Mouse (Mus musculus): ENCODE results near the gene Myo5c.
A peak's percentile ranks its signal among the peaks of the same experiment; 100 is the strongest.
"Not testable (repeated sequence)": the region's sequence is repeated elsewhere in the genome, so short reads cannot be mapped to it uniquely, and the experiment has no call there.

The Myo5c gene

DNA sequence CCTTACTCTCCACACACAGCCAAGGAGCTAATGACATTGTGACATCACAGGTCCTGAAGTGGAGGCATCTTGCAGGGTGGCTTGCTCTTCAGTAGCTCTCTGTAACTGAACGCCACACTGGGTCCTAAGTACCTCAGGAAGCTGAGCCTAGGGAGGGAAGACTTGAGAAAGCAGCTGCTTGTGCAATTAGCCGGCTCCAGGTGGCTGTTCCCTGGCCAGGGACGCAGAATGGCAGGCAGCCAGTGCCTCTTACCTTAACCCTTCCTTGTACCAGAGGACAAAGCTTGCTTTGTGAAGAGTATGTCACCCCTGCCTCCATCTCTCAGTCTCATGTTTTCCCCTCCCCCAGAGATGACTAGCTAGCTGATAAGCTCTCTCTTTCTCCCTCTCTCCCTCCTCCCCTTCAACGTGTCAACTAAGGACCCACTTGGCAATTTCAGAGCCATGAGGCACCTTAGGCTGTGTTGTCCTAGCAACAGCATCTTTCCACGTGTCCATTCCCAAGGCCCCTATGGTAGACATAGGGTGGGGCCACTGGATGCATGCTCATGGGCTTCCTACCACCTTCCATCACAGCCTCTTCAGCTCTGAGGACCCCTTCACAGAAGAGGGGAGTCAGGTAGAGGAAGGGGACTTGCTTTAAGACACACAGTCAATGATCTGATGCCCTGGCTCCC lies 12.0 kb downstream of the Myo5c start:
- no peak for DNase-seq (ENCODE audit: low read depth, low spot score)

- peak; percentile 53 for DNase-seq (ENCODE audit: low read depth, low spot score)
Observed at GRCm38 (mm10) chr9:75244527-75244926, 12.7 kb downstream of the Myo5c start.

DNA sequence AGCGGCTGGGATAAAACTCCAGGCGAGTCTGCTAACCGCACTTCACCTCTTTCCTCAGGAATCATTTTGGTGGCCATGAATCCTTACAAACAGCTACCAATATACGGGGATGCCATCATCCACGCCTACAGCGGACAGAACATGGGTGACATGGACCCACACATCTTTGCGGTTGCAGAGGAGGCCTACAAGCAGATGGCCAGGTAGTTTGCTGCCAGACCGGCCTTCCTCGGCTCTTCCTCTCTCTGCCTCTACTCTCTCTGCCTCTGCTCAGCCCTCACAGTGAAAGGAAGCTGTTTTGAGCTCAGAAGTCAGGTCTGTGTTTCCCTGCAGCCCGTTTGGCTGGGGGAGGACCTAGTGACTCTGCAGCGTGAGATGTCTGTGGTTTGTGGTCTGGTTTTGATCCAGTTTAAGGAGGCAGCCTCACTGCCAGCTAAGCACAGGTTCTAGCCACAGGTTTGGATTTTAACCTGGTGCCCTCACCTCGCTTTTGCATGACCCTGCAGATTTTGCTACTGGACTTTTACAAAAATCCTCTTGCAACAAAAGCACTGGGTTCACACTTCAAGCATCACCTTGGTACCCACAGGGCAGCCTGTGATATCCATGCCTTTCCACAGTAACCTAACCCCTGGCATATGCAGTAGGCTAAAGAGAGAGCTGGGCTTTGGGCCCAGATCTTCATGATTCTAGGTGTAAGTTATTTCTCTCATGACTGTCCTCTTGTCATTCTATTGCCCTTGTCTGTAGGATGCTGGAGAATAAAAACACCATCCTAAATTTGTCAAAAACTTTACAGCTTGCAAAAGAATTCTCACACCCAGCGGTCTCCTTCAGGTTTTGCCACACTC lies 14.5 kb downstream of the Myo5c start:
- no peak for DNase-seq (ENCODE audit: low read depth, low spot score)

- no peak for DNase-seq (ENCODE audit: low read depth, low spot score)
Observed at GRCm38 (mm10) chr9:75247870-75248269, 16.1 kb downstream of the Myo5c start.

DNA sequence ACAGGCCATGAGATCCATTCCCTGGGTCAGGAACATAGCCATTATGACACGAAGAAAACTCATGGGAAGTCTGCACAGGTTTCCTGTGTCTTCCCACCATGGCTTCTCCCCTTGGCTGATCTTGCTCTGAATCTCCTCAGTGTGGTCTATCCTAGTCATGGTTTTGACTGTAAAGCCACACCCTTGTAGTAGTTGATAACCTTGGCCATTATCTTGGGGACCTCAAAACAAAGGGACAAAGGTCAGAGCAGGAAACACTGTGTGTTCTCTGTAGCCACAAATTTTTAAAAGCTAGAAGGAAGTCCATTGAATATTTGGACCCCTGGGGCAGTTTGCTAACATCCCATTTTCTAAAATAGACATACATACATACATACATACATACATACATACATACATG lies 16.5 kb downstream of the Myo5c start:
- no peak for DNase-seq (ENCODE audit: low read depth, low spot score)

GRCm38 (mm10) chr9:75248874-75249273 lies 17.1 kb downstream of the Myo5c start:
- no peak for DNase-seq (ENCODE audit: low read depth, low spot score)

DNA sequence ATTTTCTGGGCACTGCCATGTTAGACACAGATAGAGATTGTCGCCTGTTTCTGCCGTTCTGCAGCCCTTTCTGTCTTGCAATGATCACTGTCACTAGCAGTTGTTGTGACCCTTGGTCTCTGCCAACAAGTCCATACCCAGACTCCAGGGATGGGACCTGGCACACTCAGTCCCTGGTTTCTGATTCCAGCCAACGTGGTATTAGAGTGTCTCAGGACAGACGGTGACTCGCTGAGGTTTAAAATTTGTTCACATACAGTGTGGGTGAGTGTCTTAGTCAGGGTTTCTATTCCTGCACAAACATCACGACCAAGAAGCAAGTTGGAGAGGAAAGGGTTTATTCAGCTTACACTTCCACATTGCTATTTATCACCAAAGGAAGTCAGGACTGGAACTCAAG lies 21.3 kb downstream of the Myo5c start:
- not testable (repeated sequence) for DNase-seq (ENCODE audit: low read depth, low spot score)

DNA sequence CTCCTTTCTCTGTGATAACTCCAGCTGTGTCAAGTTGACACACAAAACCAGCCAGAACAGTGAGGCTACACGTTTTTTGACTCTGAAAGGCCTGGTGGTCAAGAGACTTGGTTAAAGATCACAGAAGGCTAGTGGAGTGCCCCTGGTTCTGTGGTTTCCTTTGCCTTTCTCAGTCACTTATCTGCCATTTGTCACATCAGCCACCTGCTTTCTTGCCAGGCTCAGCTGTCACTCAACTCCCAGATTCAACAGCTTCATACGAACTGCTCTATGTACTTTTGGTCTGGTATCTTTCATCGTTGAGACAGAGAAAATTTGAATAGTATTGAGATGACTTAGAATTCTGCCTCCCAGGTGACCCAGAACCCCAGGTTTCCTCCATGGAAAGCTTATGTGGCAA lies 21.9 kb downstream of the Myo5c start:
- no peak for DNase-seq (ENCODE audit: low read depth, low spot score)

DNA sequence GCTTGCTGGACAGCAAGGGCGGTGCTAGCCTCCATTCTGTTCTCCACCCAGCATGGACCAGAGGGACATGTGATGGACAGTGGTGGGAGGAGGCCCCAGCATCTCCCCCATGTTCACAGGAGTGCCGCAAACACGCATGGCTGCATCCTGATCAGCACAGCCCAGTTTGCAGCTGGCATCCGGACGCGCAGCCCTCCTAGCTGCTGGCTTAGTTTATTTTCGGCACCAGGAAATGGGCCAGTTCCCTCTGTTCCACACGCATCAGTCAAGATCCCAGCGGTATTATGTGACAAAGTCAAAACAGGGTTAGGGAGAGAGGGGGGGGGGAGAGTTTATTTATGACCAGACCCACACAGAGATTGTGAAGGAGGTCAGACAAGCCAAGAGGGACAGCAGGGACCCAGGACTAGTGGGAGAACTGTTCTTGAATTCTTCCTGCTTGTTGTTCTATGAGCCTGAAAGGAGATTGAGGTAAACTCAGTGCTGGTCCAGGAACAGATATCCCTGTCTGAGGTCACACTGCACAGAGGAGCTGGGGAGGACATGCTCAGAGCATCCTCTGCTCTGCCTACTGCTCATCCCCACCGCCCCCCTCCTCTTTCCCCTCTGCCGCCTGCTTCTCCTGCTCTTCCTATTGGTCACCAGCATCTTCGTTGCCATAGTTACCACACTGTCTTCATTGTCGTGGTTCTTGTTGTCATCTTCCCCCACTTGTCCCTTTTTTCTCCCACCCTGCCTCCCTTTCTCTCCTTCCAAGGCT lies 22.6 kb downstream of the Myo5c start:
- DNase-seq (ENCODE audit: low read depth, low spot score) = no peak

GRCm38 (mm10) chr9:75255820-75256545 lies 24.2 kb downstream of the Myo5c start:
- no peak for DNase-seq (ENCODE audit: low read depth, low spot score)

GRCm38 (mm10) chr9:75258792-75259191 lies 27.0 kb downstream of the Myo5c start:
- DNase-seq (ENCODE audit: low read depth, low spot score) = no peak

DNA sequence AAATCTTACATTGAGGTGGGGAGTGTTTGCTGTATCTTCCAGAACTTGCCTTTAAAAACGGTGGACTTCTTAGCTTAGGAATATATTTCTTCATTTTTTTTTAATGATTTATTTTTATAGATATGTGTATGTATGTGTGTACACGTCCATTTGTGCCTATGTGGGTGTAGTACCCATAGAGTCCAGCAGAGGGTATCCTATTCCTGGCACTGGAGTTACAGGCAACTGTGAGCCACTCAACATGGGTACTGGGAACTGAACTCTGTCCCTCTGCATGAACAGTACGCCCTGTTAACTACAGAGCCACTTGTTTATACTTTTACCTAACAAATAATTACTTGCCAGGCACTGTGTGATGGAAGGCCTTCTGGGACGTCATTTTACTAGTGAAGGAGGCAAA lies 27.8 kb downstream of the Myo5c start:
- peak; percentile 85 for DNase-seq (ENCODE audit: low read depth, low spot score)

GRCm38 (mm10) chr9:75261332-75261872 lies 29.6 kb downstream of the Myo5c start:
- peak; percentile 84 for DNase-seq (ENCODE audit: low read depth, low spot score)

GRCm38 (mm10) chr9:75262235-75262826 lies 30.5 kb downstream of the Myo5c start:
- no peak for DNase-seq (ENCODE audit: low read depth, low spot score)

DNA sequence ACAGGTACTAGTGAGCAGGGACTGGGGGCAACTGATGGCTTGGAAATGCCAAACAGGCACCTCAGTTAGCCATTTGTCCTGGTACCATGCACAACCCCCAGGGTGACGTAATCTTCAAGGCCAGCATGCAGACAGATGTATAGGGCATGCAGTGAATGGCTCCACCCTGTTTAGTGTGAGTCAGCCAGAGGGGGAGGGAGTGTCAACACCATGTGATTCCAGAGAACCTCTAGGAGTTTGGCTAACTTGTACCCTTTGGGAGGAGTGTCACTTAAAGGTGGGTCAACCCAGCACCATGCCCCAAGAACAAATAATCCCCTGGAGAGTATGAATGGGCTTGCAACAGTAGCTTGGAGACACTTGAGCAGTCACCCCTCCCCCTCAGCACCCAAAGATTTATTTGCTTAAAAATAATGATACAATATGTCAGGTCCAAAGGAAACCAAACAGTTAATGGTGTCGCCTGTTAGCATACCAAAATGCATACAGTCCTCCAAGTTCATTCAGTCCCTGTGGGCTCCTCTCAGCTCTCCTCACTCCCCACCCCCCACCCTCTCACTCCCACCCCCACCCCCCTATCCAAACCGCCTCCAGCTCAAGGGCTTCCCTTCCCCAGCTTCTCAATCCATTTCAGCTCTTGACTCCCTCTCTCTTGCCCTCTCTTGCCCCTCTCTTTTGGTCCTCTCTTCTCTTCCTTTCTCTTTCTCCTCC lies 32.3 kb downstream of the Myo5c start:
- DNase-seq (ENCODE audit: low read depth, low spot score) = peak; percentile 84

DNA sequence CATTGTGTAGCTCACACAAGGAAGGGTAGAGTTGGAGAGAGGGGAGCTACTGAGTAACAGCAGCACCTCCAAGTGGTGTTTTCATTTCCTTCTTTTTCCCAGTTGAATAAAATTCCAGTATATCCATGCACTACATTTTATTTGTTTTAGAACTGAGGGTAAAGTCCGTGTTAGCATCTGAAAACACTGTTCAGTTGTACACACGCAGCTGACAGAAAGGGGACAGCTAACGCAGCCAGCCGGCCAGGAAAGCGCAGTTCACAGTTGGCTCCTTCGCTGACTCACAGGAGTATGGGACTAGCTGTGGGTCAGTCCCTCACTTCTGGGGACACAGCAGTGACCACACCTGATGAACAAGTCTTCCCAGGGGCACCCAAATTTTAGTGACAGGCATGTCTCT lies 35.3 kb downstream of the Myo5c start:
- DNase-seq (ENCODE audit: low read depth, low spot score) = no peak

GRCm38 (mm10) chr9:75270382-75270781 lies 38.6 kb downstream of the Myo5c start:
- no peak for DNase-seq (ENCODE audit: low read depth, low spot score)

GRCm38 (mm10) chr9:75271539-75271938 lies 39.7 kb downstream of the Myo5c start:
- DNase-seq (ENCODE audit: low read depth, low spot score) = no peak

DNA sequence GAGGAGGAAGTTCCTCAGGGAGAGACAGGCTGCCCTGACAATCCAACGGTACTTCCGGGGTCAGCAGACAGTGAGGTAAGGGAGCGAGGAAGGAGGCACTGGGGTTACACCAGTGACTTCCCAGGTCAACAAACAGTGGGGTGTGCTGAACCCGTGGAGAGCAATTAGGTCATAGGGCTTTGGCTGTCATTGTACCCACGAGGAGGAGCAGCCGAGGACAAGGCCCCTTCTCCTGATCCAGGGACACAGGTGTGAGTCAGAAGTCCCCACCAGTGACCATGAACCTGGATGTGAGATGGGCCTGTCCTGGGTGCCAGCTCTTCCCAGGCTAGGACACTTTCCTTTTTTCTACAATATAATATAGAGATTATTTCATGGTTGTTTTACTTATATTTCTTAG lies 41.8 kb downstream of the Myo5c start:
- DNase-seq (ENCODE audit: low read depth, low spot score) = no peak

- no peak for DNase-seq (ENCODE audit: low read depth, low spot score)
Observed at GRCm38 (mm10) chr9:75274486-75274885, 42.7 kb downstream of the Myo5c start.

Data from R1 (cell line).